Mouse (Mus musculus) heart, adult 2 months (tissue): Measurements from ENCODE around the gene Colq.

Source experiments
- CTCF ChIP-seq: fragments of 200-600 bp; IDR thresholded peaks from 2 replicates; pipeline ENCODE4 v1.8.1; 2022; ENCODE audit warnings: antibody characterized with exemption, mild to moderate bottlenecking, moderate library complexity
- EP300 ChIP-seq: fragments of 200-500 bp; IDR thresholded peaks from 2 replicates; pipeline ENCODE4 v1.6.1; 2011; ENCODE audit warnings: low read depth, low read length, control low read depth; ENCODE audit not compliant: insufficient read depth
- POLR2A ChIP-seq: fragments of 200-500 bp; IDR thresholded peaks from 2 replicates; pipeline ENCODE4 v1.6.1; 2011; ENCODE audit warnings: mild to moderate bottlenecking, low read depth, low read length, control low read depth; ENCODE audit not compliant: insufficient read depth

GRCm38 (mm10) chr14:31495538-31495937 is 95.6 kb downstream of the Colq start:
- TF ChIP-seq CTCF (no peak), EP300 (no peak), POLR2A (no peak)
